Mouse (Mus musculus) retina, adult 2 months (tissue): Measurements from ENCODE around the gene Ugt1a8.

Source experiments
- DNase-seq: peaks from one replicate; pipeline ENCODE4 v3.0.0-alpha.2; 2012; ENCODE audit warnings: low read depth, low spot score

The Ugt1a8 gene

DNA sequence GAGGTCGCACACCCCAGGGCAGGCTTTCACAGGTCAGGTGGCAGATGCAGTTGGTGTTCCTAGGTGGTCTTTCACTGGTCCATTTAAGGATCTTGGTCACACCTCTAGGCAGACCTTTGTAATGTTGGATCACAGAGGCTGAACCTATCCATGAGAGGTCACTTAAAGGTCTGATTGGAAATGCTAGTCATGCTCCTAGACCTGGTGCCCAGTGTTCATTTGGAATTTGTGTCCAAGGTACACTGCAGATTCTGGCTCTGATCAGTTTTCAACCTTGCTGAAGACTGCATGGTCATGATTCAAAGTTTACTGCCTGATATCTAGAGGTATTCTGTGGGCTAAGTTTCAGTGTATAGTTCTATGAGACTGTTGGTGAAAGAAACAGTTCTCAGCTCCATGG lies 92.0 kb downstream of the Ugt1a8 start:
- DNase-seq, result no peak

DNA sequence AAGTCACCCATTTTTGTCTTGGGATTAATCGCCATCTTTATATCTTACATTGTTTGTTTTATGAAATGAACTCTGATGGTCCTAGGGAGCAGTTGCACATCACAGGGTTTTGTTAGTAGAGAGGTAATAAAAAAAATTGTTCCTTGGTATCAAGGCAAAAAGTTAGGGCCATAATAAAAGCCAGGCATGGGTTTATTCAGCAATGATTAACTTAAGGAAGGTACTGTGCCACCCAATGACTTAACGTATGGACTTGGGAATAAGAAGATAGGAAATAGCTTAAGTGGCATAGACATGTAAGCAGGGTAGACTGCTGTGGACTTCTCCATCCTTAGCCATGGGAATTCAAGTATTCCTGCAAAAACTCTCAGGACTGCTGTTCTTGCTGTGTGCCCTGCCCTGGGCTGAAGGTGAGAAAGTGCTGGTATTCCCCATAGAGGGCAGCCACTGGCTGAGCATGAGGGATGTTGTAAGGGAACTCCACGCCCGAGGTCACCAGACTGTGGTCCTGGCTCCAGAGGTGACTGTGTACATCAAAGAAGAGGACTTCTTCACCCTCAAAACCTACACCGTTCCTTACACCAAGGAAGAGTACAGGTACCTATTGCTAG lies 98.8 kb downstream of the Ugt1a8 start:
- DNase-seq, result no peak

- no peak for DNase-seq
Measured at GRCm38 (mm10) chr1:88192136-88192535, 104.5 kb downstream of the Ugt1a8 start.

- DNase-seq, result no peak
Measured at GRCm38 (mm10) chr1:88195687-88196086, 108.1 kb downstream of the Ugt1a8 start.

DNA sequence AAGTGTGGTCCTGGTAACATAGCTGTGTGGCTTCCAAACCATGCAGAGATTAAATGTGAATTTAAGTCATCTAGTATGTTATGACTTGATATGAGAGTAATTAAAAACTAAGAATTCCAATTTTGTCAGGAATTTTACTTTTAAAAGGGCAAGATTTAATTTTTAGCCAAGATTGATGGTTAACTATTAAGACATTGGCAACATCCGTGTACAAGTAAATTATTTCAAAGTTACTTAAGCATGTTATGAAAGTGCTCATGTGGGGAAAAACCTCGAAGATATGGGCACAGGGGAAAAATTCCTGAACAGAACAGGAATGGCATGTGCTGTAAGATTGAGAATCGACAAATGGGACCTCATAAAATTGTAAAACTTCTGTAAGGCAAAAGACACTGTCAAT lies 109.8 kb downstream of the Ugt1a8 start:
- no peak for DNase-seq

DNA sequence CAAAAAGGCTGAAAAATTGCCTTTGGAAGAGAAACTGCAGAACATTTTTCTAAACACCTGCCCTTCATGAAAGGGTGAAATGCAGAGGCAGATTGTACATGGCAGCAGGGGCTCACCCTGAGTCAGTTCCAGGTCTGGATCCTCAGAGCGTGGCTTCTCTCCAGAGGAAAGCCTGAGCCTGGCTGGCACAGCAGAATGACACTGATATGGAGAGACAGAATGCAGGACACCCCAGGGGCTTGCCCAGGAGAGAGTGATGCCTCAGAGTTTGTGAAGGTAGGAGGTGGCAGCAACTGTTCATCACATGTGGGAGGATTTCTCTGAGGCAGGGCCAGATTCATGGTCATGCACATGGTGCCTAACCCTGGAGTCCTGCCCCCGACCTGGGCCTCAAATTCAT lies 112.4 kb downstream of the Ugt1a8 start:
- DNase-seq, result no peak

DNA sequence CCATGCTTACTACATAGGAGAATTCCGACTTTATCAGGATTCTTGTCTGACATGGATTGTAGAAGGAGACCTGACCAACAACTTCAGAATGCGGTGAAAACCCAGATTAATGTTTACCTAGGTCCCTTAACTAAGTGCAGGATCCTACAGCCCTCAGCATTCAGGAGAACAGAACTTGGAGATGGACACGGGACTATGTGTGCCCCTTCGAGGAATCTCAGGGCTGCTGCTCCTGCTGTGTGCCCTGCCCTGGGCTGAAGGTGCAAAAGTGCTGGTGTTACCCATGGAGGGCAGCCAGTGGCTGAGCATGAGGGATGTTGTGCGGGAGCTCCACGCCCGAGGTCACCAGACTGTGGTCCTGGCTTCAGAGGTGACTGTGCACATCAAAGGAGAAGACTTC lies 112.8 kb downstream of the Ugt1a8 start, which contains the start of gene Ugt1a2:
Gene Ugt1a2 (plus strand): TSS at position 146 of the 400 bp plus-strand sequence.
- DNase-seq, result no peak

GRCm38 (mm10) chr1:88205294-88205922 lies 117.8 kb downstream of the Ugt1a8 start, which contains the start of gene Dnajb3:
Gene Dnajb3, minus strand, starts transcription at chr1:88205782.
- DNase-seq, result no peak

- no peak for DNase-seq
Measured at GRCm38 (mm10) chr1:88206843-88207479, 119.3 kb downstream of the Ugt1a8 start.

- DNase-seq, result no peak
Measured at GRCm38 (mm10) chr1:88211812-88212211, 124.2 kb downstream of the Ugt1a8 start, which contains the start of gene Ugt1a1. Gene Ugt1a1, plus strand, starts transcription at chr1:88211959.

DNA sequence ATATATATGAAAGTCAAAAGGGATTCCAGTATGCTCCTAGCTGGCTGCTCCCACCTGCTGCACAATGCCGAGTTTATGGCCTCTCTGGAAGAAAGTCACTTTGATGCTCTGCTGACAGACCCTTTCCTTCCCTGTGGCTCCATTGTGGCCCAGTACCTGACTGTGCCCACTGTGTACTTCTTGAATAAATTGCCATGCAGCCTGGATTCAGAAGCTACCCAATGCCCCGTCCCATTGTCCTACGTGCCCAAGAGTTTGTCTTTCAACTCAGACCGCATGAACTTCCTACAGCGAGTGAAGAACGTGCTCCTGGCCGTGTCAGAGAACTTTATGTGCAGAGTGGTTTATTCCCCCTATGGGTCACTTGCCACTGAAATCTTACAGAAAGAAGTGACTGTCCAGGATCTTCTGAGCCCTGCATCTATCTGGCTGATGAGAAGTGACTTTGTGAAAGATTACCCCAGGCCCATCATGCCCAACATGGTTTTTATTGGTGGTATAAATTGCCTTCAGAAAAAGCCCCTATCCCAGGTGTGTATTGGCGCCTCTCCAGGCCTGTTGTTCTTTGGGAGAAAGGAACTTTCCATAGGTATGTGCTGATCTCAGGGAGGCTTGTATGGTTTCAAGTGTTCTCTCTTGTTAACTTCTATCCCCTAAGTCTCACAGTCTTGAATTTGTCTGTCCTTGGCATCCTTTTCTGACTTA lies 124.9 kb downstream of the Ugt1a8 start:
- no peak for DNase-seq

DNA sequence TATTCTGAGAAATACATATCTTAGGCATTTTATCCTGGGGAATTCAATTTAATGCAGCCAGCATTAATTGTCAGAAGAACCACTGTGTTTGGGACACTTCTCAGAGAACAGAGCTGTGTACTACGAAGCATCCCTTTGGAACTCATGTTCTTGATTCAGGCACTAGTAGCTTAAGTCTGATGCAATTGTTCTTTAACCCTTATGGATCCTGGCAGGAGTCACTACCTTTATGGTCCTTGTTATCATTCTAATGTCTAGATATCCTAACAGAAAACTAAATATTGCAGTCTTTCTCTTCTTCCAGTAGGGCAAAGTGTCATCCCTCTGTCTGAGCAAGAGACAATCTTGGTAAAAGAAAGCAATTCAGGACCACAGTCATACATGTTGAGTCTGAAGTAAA lies 125.4 kb downstream of the Ugt1a8 start:
- no peak for DNase-seq

GRCm38 (mm10) chr1:88213766-88214461 lies 126.3 kb downstream of the Ugt1a8 start:
- DNase-seq, result no peak

- no peak for DNase-seq
Measured at GRCm38 (mm10) chr1:88214462-88214952, 126.9 kb downstream of the Ugt1a8 start.

- DNase-seq, result no peak
Measured at GRCm38 (mm10) chr1:88215466-88216380, 128.1 kb downstream of the Ugt1a8 start.

- no peak for DNase-seq
Measured at GRCm38 (mm10) chr1:88216551-88216950, 128.9 kb downstream of the Ugt1a8 start.

DNA sequence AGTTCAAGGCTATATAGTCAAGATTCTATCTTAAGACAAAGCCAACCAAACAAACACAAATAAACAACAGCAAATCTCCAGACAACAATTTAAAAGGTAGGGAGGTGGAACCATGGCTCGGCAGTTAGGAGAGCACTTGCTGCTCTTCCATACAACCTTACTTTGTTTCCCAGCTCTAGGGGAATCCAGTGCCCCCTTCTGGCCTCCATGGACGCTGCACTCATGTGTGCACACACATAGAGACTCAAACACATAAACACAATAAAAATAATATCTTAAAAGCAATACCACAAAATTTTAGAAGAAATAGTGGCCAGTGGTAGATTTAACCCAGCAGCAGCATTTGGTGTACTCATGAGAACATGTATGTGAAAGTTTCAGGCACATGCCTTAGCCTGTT lies 129.5 kb downstream of the Ugt1a8 start:
- no peak for DNase-seq

- DNase-seq, result no peak
Measured at GRCm38 (mm10) chr1:88217576-88217975, 130.0 kb downstream of the Ugt1a8 start.

- DNase-seq, result no peak
Measured at GRCm38 (mm10) chr1:88218051-88218450, 130.4 kb downstream of the Ugt1a8 start.

GRCm38 (mm10) chr1:88218591-88218990 lies 131.0 kb downstream of the Ugt1a8 start:
- no peak for DNase-seq
